Mouse (Mus musculus): ENCODE measurements around the gene Flt1. TPM values are rescaled to one million over a fixed set of nuclear protein-coding genes. Genes with fewer than 3 reads are reported as not detected.

Gene Flt1
- polyA plus RNA-seq (2014; fragmentation: Nextera tagmentation; extraction: Ambion mirVana) = 13.1 and 13.9 TPM in 2 replicates

DNA sequence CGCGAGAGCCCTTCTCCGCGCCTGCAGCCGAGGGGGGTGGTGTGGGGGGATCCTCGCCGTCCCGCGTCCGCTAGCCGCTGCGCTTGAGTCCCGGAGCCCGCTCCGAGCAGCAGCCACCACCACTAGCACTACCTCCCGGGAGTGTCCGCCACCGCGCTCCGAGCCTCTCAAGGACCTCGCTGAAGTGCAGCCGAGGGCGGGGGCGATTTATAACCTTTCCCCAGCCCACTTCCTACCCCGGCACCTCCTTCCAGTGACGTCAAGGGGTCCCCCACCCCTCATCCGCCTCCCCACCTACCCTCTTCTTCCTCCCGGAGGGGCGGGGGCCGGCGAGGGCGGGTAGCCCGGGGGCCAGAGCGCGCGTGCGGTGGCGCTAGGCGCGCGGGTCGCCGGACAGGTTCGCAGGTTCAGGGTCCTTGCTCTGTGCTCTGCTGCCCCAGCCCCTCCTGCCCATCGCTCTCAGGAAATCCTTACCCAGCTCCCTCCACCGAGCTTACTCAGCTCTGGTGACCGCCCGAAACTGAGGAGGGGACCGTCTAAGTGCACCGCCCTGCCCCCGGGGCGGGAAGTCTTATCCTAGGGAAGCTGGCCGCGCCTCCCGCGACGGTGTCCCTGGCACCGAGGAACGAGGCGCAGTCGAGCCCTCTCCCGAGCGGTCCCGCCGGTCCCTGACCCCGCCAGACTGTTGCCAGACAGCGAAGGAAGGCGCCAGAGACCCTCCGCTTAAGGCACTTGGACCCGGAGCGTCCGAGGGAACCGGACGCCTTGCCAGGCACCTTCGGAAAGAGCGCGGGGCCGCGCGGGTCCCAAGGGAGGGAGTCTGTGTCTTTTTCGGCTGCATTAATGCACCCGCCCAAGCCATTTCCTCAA, at the start of gene Flt1:
Gene Flt1, minus strand, starts transcription at position 181 of the 870 bp plus-strand sequence.
- H3K4me3 ChIP-seq (ENCODE audit: low read depth, low read length) = peak within 1 kb of the TSS; percentile 21
- H3K36me3 ChIP-seq (ENCODE audit: control insufficient read depth, insufficient read depth, low read length) = no peaks in the 10 kb centered on the region
- no peaks in the 10 kb centered on the region for H3K9me3 ChIP-seq (ENCODE audit: control insufficient read depth, low read length)
- ATAC-seq (ENCODE audit: insufficient read depth, low FRiP score, low TSS enrichment) (peak; percentile 22; the same call in 1 of the 2 replicates), DNase-seq (ENCODE audit: low spot score) (peak; percentile 41)
- H3K27me3 ChIP-seq (ENCODE audit: control insufficient read depth, insufficient read depth, low read length) = peaks cover 75% of the 10 kb centered on the region
- no peak within 1 kb of the TSS for H3K27ac ChIP-seq (ENCODE audit: low read depth, low read length)
- peak within 1 kb of the TSS; percentile 41 for H3K4me2 ChIP-seq (ENCODE audit: low read depth)
- H3K4me1 ChIP-seq (ENCODE audit: control insufficient read depth, insufficient read depth, low read length) = peaks cover 9% of the 10 kb centered on the region
- peak within 1 kb of the TSS; percentile 39 for H3K9ac ChIP-seq (ENCODE audit: low read length)
- WGBS = under 1% methylated on average over 65 of the region's 82 CpGs

DNA sequence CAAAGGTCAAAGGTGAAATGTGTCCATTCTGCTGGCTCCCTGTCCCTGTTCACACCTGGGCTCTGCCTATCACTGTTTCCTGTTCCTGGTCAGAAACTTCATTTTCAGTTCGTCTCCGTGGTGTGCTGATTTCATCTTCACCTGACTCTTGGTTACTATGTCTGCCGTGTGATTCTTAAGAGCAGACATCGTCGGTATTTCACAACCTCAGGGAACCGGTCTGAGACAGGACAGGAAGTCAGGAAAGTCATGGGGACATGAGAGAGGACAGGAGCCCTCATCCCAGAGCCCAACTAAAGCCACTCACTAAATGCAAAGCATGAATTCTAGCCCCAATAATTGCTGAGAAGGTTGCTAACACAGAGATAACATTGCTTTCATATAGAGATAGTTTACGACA, 49.4 kb upstream of the Flt1 start:
- ATAC-seq (ENCODE audit: insufficient read depth, low FRiP score, low TSS enrichment) = no peak
- no peaks in the 10 kb centered on the region for H3K9me3 ChIP-seq (ENCODE audit: control insufficient read depth, low read length)
- no peaks in the 10 kb centered on the region for H3K4me1 ChIP-seq (ENCODE audit: control insufficient read depth, insufficient read depth, low read length)
- H3K4me3 ChIP-seq (ENCODE audit: low read depth, low read length) = no peak overlapping the region
- H3K27me3 ChIP-seq (ENCODE audit: control insufficient read depth, insufficient read depth, low read length) = no peaks in the 10 kb centered on the region
- no peak overlapping the region for H3K4me2 ChIP-seq (ENCODE audit: low read depth)
- DNase-seq (ENCODE audit: low spot score) = no peak
- no peaks in the 10 kb centered on the region for H3K36me3 ChIP-seq (ENCODE audit: control insufficient read depth, insufficient read depth, low read length)
- no peak overlapping the region for H3K27ac ChIP-seq (ENCODE audit: low read depth, low read length)
- 90% methylated on average over 7 of the region's 7 CpGs for WGBS
- no peak overlapping the region for H3K9ac ChIP-seq (ENCODE audit: low read length)

- DNase-seq (ENCODE audit: low spot score) = no peak
- Histone ChIP-seq H3K9me3 (ENCODE audit: control insufficient read depth, low read length) (no peaks in the 10 kb centered on the region), H3K27ac (ENCODE audit: low read depth, low read length) (no peak overlapping the region), H3K4me3 (ENCODE audit: low read depth, low read length) (no peak overlapping the region), H3K4me1 (ENCODE audit: control insufficient read depth, insufficient read depth, low read length) (no peaks in the 10 kb centered on the region), H3K4me2 (ENCODE audit: low read depth) (no peak overlapping the region), H3K27me3 (ENCODE audit: control insufficient read depth, insufficient read depth, low read length) (no peaks in the 10 kb centered on the region), H3K36me3 (ENCODE audit: control insufficient read depth, insufficient read depth, low read length) (no peaks in the 10 kb centered on the region), H3K9ac (ENCODE audit: low read length) (no peak overlapping the region)
- ATAC-seq (ENCODE audit: insufficient read depth, low FRiP score, low TSS enrichment) = no peak
- WGBS = 88% methylated on average over 6 of the region's 6 CpGs
Measured at GRCm38 (mm10) chr5:147769918-147770317, 44.1 kb upstream of the Flt1 start.

DNA sequence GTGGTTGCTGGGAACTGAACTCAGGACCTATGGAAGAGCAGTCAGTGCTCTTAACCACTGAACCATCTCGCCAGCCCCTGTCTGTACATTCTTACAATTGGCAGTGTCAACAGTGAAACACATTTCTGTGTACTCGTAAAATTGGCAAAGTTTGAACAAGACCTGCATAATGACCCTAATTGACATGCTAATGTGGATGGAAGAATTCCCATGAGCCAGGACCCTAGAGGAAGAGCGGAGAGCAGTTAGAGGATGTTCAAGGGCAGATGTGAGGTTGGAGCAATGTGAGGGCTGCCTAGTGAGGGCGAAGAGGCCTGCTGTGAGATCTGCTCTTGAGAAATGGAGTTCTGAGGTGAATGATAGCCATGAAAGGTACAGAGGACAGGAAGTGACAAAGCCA, 38.2 kb upstream of the Flt1 start:
- ATAC-seq (ENCODE audit: insufficient read depth, low FRiP score, low TSS enrichment) (no peak), DNase-seq (ENCODE audit: low spot score) (no peak)
- no peaks in the 10 kb centered on the region for H3K36me3 ChIP-seq (ENCODE audit: control insufficient read depth, insufficient read depth, low read length)
- H3K4me3 ChIP-seq (ENCODE audit: low read depth, low read length) = no peak overlapping the region
- no peaks in the 10 kb centered on the region for H3K9me3 ChIP-seq (ENCODE audit: control insufficient read depth, low read length)
- no peak overlapping the region for H3K9ac ChIP-seq (ENCODE audit: low read length)
- no peak overlapping the region for H3K27ac ChIP-seq (ENCODE audit: low read depth, low read length)
- H3K27me3 ChIP-seq (ENCODE audit: control insufficient read depth, insufficient read depth, low read length) = no peaks in the 10 kb centered on the region
- no peak overlapping the region for H3K4me2 ChIP-seq (ENCODE audit: low read depth)
- no peaks in the 10 kb centered on the region for H3K4me1 ChIP-seq (ENCODE audit: control insufficient read depth, insufficient read depth, low read length)
- WGBS = 88% methylated on average over 4 of the region's 4 CpGs

GRCm38 (mm10) chr5:147761984-147762383, 36.2 kb upstream of the Flt1 start:
- Histone ChIP-seq H3K4me2 (ENCODE audit: low read depth) (no peak overlapping the region), H3K9me3 (ENCODE audit: control insufficient read depth, low read length) (no peaks in the 10 kb centered on the region), H3K27me3 (ENCODE audit: control insufficient read depth, insufficient read depth, low read length) (no peaks in the 10 kb centered on the region), H3K4me1 (ENCODE audit: control insufficient read depth, insufficient read depth, low read length) (no peaks in the 10 kb centered on the region), H3K4me3 (ENCODE audit: low read depth, low read length) (no peak overlapping the region), H3K27ac (ENCODE audit: low read depth, low read length) (no peak overlapping the region), H3K9ac (ENCODE audit: low read length) (no peak overlapping the region), H3K36me3 (ENCODE audit: control insufficient read depth, insufficient read depth, low read length) (no peaks in the 10 kb centered on the region)
- 29% methylated on average over 8 of the region's 8 CpGs for WGBS
- no peak for DNase-seq (ENCODE audit: low spot score)
- ATAC-seq (ENCODE audit: insufficient read depth, low FRiP score, low TSS enrichment) = no peak

- H3K4me1 ChIP-seq (ENCODE audit: control insufficient read depth, insufficient read depth, low read length) = no peaks in the 10 kb centered on the region
- no peaks in the 10 kb centered on the region for H3K9me3 ChIP-seq (ENCODE audit: control insufficient read depth, low read length)
- ATAC-seq (ENCODE audit: insufficient read depth, low FRiP score, low TSS enrichment) (no peak), DNase-seq (ENCODE audit: low spot score) (no peak)
- no peaks in the 10 kb centered on the region for H3K27me3 ChIP-seq (ENCODE audit: control insufficient read depth, insufficient read depth, low read length)
- no peak overlapping the region for H3K27ac ChIP-seq (ENCODE audit: low read depth, low read length)
- 6% methylated on average over 9 of the region's 9 CpGs for WGBS
- no peaks in the 10 kb centered on the region for H3K36me3 ChIP-seq (ENCODE audit: control insufficient read depth, insufficient read depth, low read length)
- no peak overlapping the region for H3K9ac ChIP-seq (ENCODE audit: low read length)
- H3K4me2 ChIP-seq (ENCODE audit: low read depth) = no peak overlapping the region
- H3K4me3 ChIP-seq (ENCODE audit: low read depth, low read length) = no peak overlapping the region
Measured at GRCm38 (mm10) chr5:147761275-147761674, 35.5 kb upstream of the Flt1 start.

GRCm38 (mm10) chr5:147758640-147759319, 33.0 kb upstream of the Flt1 start:
- WGBS = 78% methylated on average over 9 of the region's 9 CpGs
- H3K9me3 ChIP-seq (ENCODE audit: control insufficient read depth, low read length) = no peaks in the 10 kb centered on the region
- no peak overlapping the region for H3K4me2 ChIP-seq (ENCODE audit: low read depth)
- H3K4me1 ChIP-seq (ENCODE audit: control insufficient read depth, insufficient read depth, low read length) = no peaks in the 10 kb centered on the region
- H3K27ac ChIP-seq (ENCODE audit: low read depth, low read length) = no peak overlapping the region
- no peak overlapping the region for H3K9ac ChIP-seq (ENCODE audit: low read length)
- no peaks in the 10 kb centered on the region for H3K36me3 ChIP-seq (ENCODE audit: control insufficient read depth, insufficient read depth, low read length)
- no peaks in the 10 kb centered on the region for H3K27me3 ChIP-seq (ENCODE audit: control insufficient read depth, insufficient read depth, low read length)
- H3K4me3 ChIP-seq (ENCODE audit: low read depth, low read length) = no peak overlapping the region
- DNase-seq (ENCODE audit: low spot score) (no peak), ATAC-seq (ENCODE audit: insufficient read depth, low FRiP score, low TSS enrichment) (no peak)

- no peak overlapping the region for H3K9ac ChIP-seq (ENCODE audit: low read length)
- 0 out of 2 replicates have a peak overlapping the region, but pooled peaks have one; percentile 7 for H3K4me2 ChIP-seq (ENCODE audit: low read depth)
- ATAC-seq (ENCODE audit: insufficient read depth, low FRiP score, low TSS enrichment) = no peak
- H3K4me1 ChIP-seq (ENCODE audit: control insufficient read depth, insufficient read depth, low read length) = 0 out of 2 replicates have a peak, but pooled peaks cover 2% of the 10 kb centered on the region
- no peak overlapping the region for H3K4me3 ChIP-seq (ENCODE audit: low read depth, low read length)
- no peaks in the 10 kb centered on the region for H3K36me3 ChIP-seq (ENCODE audit: control insufficient read depth, insufficient read depth, low read length)
- no peaks in the 10 kb centered on the region for H3K9me3 ChIP-seq (ENCODE audit: control insufficient read depth, low read length)
- no peak overlapping the region for H3K27ac ChIP-seq (ENCODE audit: low read depth, low read length)
- no peak for DNase-seq (ENCODE audit: low spot score)
- 60% methylated on average over 12 of the region's 12 CpGs for WGBS
- peaks cover 5% of the 10 kb centered on the region for H3K27me3 ChIP-seq (ENCODE audit: control insufficient read depth, insufficient read depth, low read length)
Measured at GRCm38 (mm10) chr5:147757832-147758587, 32.2 kb upstream of the Flt1 start.

All from neural tube, embryonic 11.5 days (tissue).